Mouse (Mus musculus) kidney, postnatal 10 days (tissue): ENCODE results near the gene Map3k1.

Experiments used
- DNase-seq: peaks from one replicate; pipeline ENCODE4 v3.0.0; 2021; ENCODE audit warnings: mixed read lengths

The Map3k1 gene

DNA sequence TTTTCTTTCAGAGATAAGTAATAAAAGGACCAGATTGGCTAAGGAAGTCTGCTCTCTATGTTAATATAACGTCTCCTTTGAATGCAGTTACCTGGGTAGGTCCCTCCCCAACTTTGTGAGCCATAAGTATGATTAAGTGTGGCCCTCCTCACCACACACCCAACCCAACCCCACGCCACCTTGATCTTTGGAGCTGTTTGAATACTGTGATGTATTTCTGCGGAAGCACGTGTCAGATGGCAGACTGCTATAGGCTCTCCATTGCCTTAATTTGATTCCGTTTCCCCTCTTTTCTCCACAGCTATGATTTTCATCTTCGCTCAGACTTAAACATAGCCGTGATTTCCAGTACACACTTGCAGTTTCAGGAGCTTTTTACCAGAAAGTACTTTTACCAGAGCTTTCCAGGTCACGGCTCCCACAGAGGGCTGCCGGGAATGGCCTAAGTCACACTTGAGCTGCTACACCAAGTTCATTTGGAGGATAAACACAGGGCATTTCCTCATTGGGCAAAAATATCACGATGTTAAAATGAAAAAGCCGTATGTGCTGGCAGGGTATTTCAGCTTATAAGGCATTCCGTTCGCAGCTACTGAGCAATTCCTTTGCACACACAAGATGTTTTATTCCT lies 2.3 kb upstream of the Map3k1 start:
- DNase-seq: peak; percentile 52

GRCm38 (mm10) chr13:111809466-111810228 lies 854 bp upstream of the Map3k1 start:
- DNase-seq: peak; percentile 78

DNA sequence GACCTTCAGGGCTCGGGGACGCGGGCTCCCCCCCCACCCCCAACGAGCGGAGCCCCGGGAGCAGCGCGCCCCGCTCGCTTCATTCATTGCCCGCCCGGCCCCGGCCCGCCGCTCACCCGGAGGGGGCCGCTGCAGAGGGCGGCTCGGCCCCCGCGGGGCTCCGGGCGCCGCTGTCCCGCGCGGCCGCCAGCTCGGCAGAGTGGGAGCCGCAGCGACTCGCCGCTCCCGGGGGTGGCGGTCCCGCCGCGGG lies 481 bp downstream of the Map3k1 start:
- DNase-seq: no peak

GRCm38 (mm10) chr13:111807596-111808386 lies 1.0 kb downstream of the Map3k1 start:
- peak; percentile 57 for DNase-seq

- peak; percentile 49 for DNase-seq
Measured at GRCm38 (mm10) chr13:111807105-111807595, 1.6 kb downstream of the Map3k1 start.

DNA sequence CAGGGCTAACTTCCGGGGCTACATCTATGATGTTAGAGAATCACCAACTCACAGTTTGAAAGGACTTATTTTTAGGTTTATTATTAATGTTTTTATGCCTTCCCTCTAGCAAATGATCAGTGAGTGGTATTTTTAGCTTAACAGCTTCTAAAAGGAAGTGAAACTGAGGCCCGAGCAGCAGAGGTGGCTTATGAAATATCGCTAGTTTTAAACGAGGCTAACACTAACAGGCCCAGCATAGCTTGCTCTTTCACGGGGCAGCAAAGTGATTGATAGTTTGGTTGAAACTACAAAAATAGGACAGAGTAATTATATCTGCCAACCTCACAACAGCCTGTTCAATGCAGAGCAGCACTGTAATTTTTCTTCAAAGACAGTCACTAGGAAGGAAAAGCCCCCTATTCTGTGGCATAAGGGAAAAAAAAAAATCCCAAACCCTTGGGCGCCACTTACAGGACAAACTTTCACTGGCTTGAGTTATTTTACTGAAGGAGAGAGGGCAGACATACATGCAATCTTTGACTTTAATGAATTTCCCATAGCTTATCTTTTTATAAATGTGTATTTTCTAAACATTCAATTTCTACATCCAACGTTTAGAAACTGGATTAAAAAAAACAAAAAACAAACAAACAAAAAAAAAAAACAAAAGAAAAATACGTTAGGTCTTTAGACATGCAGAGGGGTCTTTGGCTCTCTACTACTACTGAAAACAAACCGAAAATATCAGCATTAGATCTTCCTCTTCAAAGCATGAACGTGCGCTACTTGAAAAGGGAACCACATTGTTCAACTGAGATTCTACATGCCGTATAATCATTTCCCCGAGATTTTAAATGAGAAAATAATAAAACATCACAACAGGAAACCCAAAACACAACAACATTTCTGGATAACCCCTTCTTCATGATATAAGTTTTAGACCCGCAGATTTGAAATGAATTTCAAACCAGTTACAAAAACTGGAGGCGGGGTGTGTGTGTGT lies 2.8 kb downstream of the Map3k1 start:
- peak; percentile 28 for DNase-seq

DNA sequence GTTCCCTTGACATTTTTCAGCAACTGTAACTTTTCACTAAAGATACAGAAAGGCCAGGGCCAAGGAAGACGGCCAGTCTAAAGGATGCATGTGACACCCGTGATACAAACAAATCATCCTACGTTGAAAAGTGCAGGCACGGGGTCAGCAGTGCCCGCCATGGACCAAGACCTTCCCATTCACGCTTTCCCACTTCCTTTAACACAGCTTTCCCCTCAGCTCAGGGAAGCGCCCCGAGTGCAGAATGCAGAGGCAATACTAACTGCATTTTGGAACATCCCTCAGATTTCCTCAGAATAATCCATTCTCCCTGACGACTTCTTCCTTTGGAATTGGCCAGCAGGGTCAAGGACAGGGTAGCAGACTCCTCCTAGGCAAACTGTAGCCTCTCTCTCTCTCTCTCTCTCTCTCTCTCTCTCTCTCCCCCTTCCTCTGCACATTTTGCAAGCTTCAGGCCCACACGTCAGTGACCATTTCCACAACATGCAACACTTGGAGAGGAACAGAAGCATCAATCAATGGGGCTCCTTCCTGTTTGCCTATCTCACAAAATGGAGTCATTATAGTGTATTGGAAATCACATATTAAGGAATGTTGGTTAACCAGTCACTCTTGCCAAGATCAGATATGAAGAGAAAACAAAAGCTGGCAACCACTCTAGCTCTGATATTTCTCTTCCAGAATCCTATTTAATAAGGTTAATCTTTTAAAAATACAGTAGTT lies 3.7 kb downstream of the Map3k1 start:
- peak; percentile 23 for DNase-seq

GRCm38 (mm10) chr13:111804189-111804588 lies 4.6 kb downstream of the Map3k1 start:
- DNase-seq: peak; percentile 65

GRCm38 (mm10) chr13:111803506-111803905 lies 5.3 kb downstream of the Map3k1 start:
- DNase-seq: peak; percentile 33

GRCm38 (mm10) chr13:111802900-111803299 lies 5.9 kb downstream of the Map3k1 start:
- DNase-seq: peak; percentile 11

DNA sequence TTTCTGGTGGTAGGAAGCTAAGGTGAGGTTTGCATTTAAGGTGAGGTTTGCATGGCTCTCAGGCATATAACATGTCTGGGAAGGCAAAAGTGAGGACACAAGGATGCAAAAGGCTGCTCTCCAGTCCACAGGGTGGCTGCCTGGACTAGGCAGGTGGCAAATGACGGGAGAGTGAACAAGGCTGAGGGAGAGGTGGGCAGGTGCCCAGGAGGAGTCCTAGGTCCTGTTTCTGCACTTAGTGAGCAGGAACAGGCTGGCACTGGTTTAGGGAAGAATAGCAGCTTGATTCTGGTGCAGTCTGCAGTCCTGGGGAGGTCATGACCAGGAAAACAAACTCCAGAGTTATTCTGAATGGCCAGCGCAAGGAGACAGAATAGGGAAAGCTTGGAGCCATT lies 6.5 kb downstream of the Map3k1 start:
- peak; percentile 63 for DNase-seq

- DNase-seq: no peak
Measured at GRCm38 (mm10) chr13:111801662-111802270, 7.0 kb downstream of the Map3k1 start.

DNA sequence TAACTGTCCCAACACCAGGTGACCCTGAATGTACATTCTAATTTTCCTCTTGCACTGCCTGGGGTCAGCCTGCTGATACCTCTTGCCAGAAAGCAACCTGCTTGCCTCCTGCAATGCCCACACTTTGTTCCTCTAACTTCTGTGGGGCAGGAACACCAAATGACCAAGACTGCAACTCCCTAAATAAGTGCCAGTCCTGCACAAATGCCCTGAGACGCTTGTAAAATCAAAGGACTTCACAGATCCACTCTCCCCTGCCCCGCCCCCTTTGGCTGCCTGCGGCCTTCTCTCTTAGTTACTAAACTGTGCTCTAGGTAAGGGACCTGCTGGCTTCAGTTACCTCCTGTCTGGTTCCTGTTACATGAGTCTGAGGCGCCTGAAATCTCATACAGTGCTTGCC lies 7.9 kb downstream of the Map3k1 start:
- DNase-seq: peak; percentile 71

- no peak for DNase-seq
Measured at GRCm38 (mm10) chr13:111798044-111798443, 10.7 kb downstream of the Map3k1 start.

- DNase-seq: peak; percentile 86
Measured at GRCm38 (mm10) chr13:111797021-111797420, 11.8 kb downstream of the Map3k1 start.

DNA sequence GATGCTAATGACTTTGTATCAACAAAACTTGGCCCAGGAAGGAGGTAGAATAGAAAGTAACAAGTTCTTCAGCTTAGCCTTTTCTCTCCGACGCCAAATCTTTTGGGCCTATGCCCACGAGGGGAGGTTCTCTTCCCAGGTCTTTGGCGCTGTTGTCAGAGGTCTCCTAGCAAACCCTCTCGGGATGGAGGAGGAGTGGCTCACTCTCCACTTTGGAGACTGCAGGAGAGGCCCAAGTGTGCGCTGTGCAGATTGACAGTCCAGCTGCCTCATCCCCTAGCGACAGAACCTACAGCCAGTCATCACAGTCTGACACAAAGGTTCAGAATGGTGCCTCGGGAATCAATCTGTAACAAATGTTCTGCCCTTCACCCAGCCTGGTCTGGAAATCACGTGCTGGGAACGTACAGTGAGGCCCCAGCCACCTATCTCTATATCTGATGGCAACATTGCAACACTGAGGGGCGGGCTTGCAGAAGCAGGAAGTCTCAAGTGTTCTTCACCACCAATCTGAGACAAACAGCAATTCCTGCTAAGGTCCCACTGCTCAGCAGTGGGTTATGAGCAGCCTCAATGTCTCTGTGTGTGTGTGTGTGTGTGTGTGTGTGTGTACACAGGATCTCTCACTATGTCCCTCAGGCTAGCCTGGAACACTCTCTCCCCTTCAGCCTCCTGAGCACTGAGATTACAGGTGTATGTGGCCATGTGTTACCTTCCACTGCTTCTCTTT lies 12.4 kb downstream of the Map3k1 start:
- DNase-seq: no peak

GRCm38 (mm10) chr13:111792975-111793287 lies 15.9 kb downstream of the Map3k1 start:
- DNase-seq: no peak

- DNase-seq: peak; percentile 73
Measured at GRCm38 (mm10) chr13:111792130-111792974, 16.4 kb downstream of the Map3k1 start.

DNA sequence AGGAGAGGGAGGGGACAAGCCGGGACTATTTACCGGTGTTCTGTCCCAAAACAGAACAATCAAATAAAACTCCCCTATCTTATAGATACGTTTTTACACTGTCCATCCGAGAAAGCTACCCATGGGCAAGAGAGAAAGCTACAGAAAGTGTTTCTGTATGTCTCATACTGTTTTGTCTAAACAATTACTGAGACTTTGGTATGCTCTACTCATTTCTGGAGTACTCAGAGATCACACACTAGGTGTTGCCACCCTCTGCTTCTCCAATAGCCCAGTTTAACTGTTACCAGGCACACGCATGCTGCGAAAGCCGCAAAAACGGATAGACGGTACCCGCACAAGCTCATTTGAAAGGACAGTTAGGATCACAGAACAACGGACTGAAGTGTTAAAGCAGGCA lies 17.2 kb downstream of the Map3k1 start:
- no peak for DNase-seq
